Mouse (Mus musculus): Measurements from ENCODE around the gene Gm648.

- TF ChIP-seq CTCF (IDR thresholded peaks at IDR 0.05; ENCODE audit: low read depth, low read length) (no peak), POLR2A (IDR thresholded peaks at IDR 0.05; ENCODE audit: borderline replicate concordance, low read depth, low read length) (no peak)
These were observed 48.7 kb upstream of the Gm648 start, which contains the start of gene Mmgt1 for GRCm38 (mm10) chrX:56597887-56598640.
